ENCODE assay signal across 27 mouse cellular contexts in genomic region chr13:119623634-119624033, GRCm38 (mm10). TPM values are rescaled to one million over a fixed set of nuclear protein-coding genes. Genes with fewer than 3 reads are reported as not detected.
A peak's percentile ranks its signal among the peaks of the same experiment; 100 is the strongest.
DNase-seq lines count a peak whose midpoint lies in the region; ATAC-seq and TF ChIP-seq lines count a peak whose summit lies in the region.
"Had no signal": no experiment of that assay in that cellular context is flagged by ENCODE, and none has a peak within 500 bp of the region (broad histone marks: within the 10 kb centered on the region; RNA-seq: fewer than 3 reads in every experiment).

Ccl28 (plus strand) TSS chr13:119623819.

- ATAC-seq in liver, embryonic 11.5 days (replicated peaks; ENCODE audit: low FRiP score), result no peak
- no peak for ATAC-seq in liver, embryonic 12.5 days
- ATAC-seq: forebrain, embryonic 14.5 days had no signal

- DNase-seq in heart, adult 11 months, result peak; percentile 83
- DNase-seq in heart, postnatal 4 days, result no peak
- peak; percentile 7 for DNase-seq in liver, embryonic 11.5 days (ENCODE audit: low spot score)
- no peak for DNase-seq in left cerebral cortex, postnatal 14 days (ENCODE audit: low spot score in 2 of 2)
- DNase-seq in B cell, adult 2 months, result no peak
- DNase-seq: adrenal gland, adult 2 months; adrenal gland, postnatal 10 days; adrenal gland, postnatal 25 days; cerebellum, adult 11 months; cerebellum, adult 18-20 months; cerebellum, adult 8-10 months; cerebellum, adult 9-11 months; cerebellum, postnatal 14 days; cerebellum, postnatal 36 days; embryo, embryonic 11 days had no signal

- no peak within 1 kb of the TSS for H3K4me3 ChIP-seq in liver, embryonic 11.5 days (ENCODE audit: low read depth, low read length)
- no peak within 1 kb of the TSS for H3K4me3 ChIP-seq in liver, embryonic 12.5 days
- peak within 1 kb of the TSS; percentile 70 for H3K4me3 ChIP-seq in small intestine, adult 2 months (ENCODE audit: low read depth, low read length)
- H3K4me3 ChIP-seq: embryonic facial prominence, embryonic 13.5 days; embryonic facial prominence, embryonic 15.5 days; erythroblast, embryonic 14.5 days; forebrain, embryonic 10.5 days; forebrain, embryonic 12.5 days had no signal

- TF ChIP-seq POLR2A in small intestine, adult 2 months (IDR thresholded peaks at IDR 0.05; ENCODE audit: low read depth, low read length), result peak; percentile 72; the same call in 1 of the 2 replicates

- no peaks in the 10 kb centered on the region for H3K9me3 ChIP-seq in liver, embryonic 11.5 days (ENCODE audit: control insufficient read depth, low read length)
- H3K9me3 ChIP-seq in liver, embryonic 12.5 days (replicated peaks), result 0 out of 2 replicates have a peak, but pooled peaks cover 3% of the 10 kb centered on the region
- H3K9me3 ChIP-seq: embryonic facial prominence, embryonic 13.5 days; embryonic facial prominence, embryonic 15.5 days; forebrain, embryonic 12.5 days had no signal

- intact Hi-C loops in left cerebral cortex, postnatal 14 days (cut with DNase I), result no loop called here

- H3K4me1 ChIP-seq in liver, embryonic 11.5 days (replicated peaks; ENCODE audit: control insufficient read depth, insufficient read depth, low read length), result no peaks in the 10 kb centered on the region
- H3K4me1 ChIP-seq in liver, embryonic 12.5 days, result no peaks in the 10 kb centered on the region
- H3K4me1 ChIP-seq in small intestine, adult 2 months (ENCODE audit: control insufficient read depth, insufficient read depth, insufficient read length, low read length), result peaks cover 10% of the 10 kb centered on the region; the same call in 1 of the 2 replicates
- H3K4me1 ChIP-seq: embryonic facial prominence, embryonic 13.5 days; embryonic facial prominence, embryonic 15.5 days; forebrain, embryonic 10.5 days; forebrain, embryonic 12.5 days had no signal

- TF ChIP-seq CTCF in small intestine, adult 2 months (IDR thresholded peaks at IDR 0.05; ENCODE audit: extremely low read depth, insufficient read length, insufficient replicate concordance, low read depth, low read length), result no peak

- H3K4me2 ChIP-seq in liver, embryonic 11.5 days, result no peak within 1 kb of the TSS
- H3K4me2 ChIP-seq in liver, embryonic 12.5 days, result no peak within 1 kb of the TSS
- H3K4me2 ChIP-seq: embryonic facial prominence, embryonic 13.5 days; embryonic facial prominence, embryonic 15.5 days; forebrain, embryonic 12.5 days had no signal

- WGBS in liver, embryonic 11.5 days, result 81% methylated on average over 6 of the region's 6 CpGs
- WGBS in liver, embryonic 12.5 days (ENCODE audit: insufficient replicate concordance), result 59% methylated on average over 6 of the region's 6 CpGs
- WGBS in small intestine, adult 2 months, result 29% methylated on average over 6 of the region's 6 CpGs

- H3K9ac ChIP-seq in liver, embryonic 11.5 days (ENCODE audit: low read depth, low read length), result no peak within 1 kb of the TSS
- H3K9ac ChIP-seq in liver, embryonic 12.5 days, result no peak within 1 kb of the TSS
- H3K9ac ChIP-seq: embryonic facial prominence, embryonic 13.5 days; embryonic facial prominence, embryonic 15.5 days; forebrain, embryonic 12.5 days had no signal

- H3K36me3 ChIP-seq in liver, embryonic 11.5 days (ENCODE audit: control insufficient read depth, insufficient read depth, low read length), result no peaks in the 10 kb centered on the region
- no peaks in the 10 kb centered on the region for H3K36me3 ChIP-seq in liver, embryonic 12.5 days
- H3K36me3 ChIP-seq in small intestine, adult 2 months (ENCODE audit: control insufficient read depth, insufficient read depth, low read length), result no peaks in the 10 kb centered on the region
- H3K36me3 ChIP-seq: embryonic facial prominence, embryonic 13.5 days; embryonic facial prominence, embryonic 15.5 days; forebrain, embryonic 10.5 days; forebrain, embryonic 12.5 days had no signal

- no peak within 1 kb of the TSS for H3K27ac ChIP-seq in liver, embryonic 11.5 days (ENCODE audit: low read depth, low read length)
- H3K27ac ChIP-seq in liver, embryonic 12.5 days, result no peak within 1 kb of the TSS
- H3K27ac ChIP-seq in small intestine, adult 2 months (ENCODE audit: insufficient read depth, low read depth, low read length), result peak within 1 kb of the TSS; percentile 88
- H3K27ac ChIP-seq: embryonic facial prominence, embryonic 13.5 days; embryonic facial prominence, embryonic 15.5 days; forebrain, embryonic 10.5 days; forebrain, embryonic 12.5 days had no signal

- no peaks in the 10 kb centered on the region for H3K27me3 ChIP-seq in liver, embryonic 11.5 days (replicated peaks; ENCODE audit: control insufficient read depth, insufficient read depth, low read length)
- no peaks in the 10 kb centered on the region for H3K27me3 ChIP-seq in liver, embryonic 12.5 days (replicated peaks)
- no peaks in the 10 kb centered on the region for H3K27me3 ChIP-seq in small intestine, adult 2 months (ENCODE audit: control insufficient read depth, insufficient read depth, low read length)
- H3K27me3 ChIP-seq: embryonic facial prominence, embryonic 13.5 days; embryonic facial prominence, embryonic 15.5 days; forebrain, embryonic 12.5 days had no signal

RNA-seq across cellular contexts. Expression of gene Ccl28, which starts in this region (rescaled TPM):
- under 1 TPM; 0.07 to 0.14 TPM for total RNA-seq in heart, postnatal 4 days (2021)
- polyA plus RNA-seq in liver, embryonic 11.5 days (2014; fragmentation: Nextera tagmentation; extraction: Ambion mirVana), result 0.05 TPM in 1 of 2 replicates, not detected in the other
- polyA plus RNA-seq in liver, embryonic 12.5 days (2016; fragmentation: Nextera tagmentation; extraction: Ambion mirVana), result not detected in 2 replicates
- polyA plus RNA-seq in small intestine, adult 2 months (2012; rRNA removed), result 2.4 and 2.8 TPM in 2 replicates
- 1 to 10 TPM in 1 of 2 experiments, under 1 TPM in 1; 0.90 to 1.3 TPM for total RNA-seq in left cerebral cortex, postnatal 14 days (2021)
- total RNA-seq: ES-E14, MEL had no signal
- polyA plus RNA-seq: adrenal gland, adult 2 months; C2C12; embryonic facial prominence, embryonic 11.5 days; erythroblast, embryonic 14.5 days had no signal

Comparison
In these comparisons a context has a peak if more than half of its experiments do, and no peak if none do; other contexts are left out.
1. Peak in DNase-seq in liver, embryonic 11.5 days; RNA of the gene not detected or under 1 TPM.